Mouse (Mus musculus) adipocyte (in vitro differentiated cells): ENCODE measurements around the gene Gemin7.
"Not testable (repeated sequence)": the region's sequence is repeated elsewhere in the genome, so short reads cannot be mapped to it uniquely, and the experiment has no call there.

ENCODE experiments used
- DNase-seq: peaks from one replicate; pipeline ENCODE4 v3.0.0-alpha.2; 2016; ENCODE audit warnings: low spot score

Gene Gemin7

DNA sequence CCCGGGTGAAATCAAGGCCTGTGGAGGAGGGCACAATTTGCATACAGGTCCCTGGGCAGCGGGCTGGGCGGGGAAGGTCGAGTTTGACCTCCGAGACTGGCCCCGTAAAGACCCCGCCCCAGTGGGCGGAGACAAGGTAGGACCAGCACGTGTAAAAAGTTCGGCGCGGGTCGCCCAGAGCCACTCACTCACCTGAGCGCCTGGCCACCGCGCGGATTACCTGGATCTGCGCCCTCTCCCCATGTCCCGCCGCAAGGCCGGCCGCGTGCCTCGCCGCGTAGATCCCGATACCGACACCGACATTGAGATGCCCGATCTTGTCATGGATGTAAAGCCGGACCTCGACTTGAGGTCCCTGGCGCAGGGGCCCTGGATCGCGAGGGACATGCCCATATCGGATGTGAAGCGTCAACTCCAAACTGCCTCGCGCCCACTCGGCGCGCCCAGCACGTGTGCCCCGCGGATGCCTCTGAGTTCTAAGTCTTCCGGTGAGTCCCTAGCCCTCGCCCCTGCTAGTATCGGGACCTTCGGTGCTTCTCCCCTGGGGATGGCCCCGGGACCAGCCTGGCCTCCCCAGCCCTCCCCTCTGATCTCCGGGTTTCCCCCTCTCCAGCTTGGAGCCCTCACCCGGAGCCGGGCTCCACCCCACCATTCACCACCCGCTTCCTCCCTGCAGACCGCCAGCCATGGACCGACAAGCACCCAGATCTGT lies at the start of gene Gemin7, which contains the start of gene Zfp296:
Gemin7 (minus strand) TSS at position 455 of the 712 bp plus-strand sequence.
Zfp296 (plus strand) TSS at position 147 of the 712 bp plus-strand sequence.
- no peak for DNase-seq

DNA sequence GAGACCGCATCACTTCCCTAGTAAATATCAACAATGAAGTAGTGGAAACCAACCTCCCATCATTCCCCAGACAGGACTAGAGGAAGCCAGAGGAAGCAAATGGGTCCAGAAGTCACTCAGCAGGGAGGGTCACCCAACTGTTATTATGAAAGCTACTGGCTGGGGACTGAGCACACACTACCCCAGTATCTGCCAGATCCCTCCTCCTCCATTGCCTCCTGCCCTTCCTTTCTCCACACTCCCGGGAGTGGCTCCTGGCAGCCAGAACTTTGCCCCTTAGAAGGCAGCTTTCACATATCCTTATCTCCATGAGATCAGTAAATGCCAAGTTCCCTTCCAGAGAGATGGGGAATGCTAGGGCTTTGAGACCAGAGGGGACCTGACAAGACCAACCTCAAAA lies 46.0 kb upstream of the Gemin7 start:
- DNase-seq = peak; percentile 22

DNA sequence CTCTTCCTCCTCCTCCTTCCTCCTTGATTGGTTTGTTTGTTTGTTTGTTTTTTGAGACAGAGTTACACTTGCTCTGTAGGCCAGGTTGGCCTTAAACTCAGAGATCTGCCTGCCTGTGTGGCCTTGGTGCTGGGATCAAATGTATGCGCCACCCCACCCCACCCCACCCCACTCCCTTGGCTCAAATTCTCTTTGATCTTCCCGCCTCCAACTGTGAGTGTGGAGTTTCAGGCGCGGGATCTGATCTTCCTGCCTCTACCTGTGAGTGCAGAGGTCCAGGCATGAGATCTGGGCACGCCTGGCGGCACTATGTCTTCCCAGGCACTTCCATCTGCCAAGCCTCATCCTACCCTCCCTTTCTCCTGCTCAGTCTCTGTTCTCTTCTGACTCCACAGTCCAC lies 44.8 kb upstream of the Gemin7 start:
- no peak for DNase-seq

DNA sequence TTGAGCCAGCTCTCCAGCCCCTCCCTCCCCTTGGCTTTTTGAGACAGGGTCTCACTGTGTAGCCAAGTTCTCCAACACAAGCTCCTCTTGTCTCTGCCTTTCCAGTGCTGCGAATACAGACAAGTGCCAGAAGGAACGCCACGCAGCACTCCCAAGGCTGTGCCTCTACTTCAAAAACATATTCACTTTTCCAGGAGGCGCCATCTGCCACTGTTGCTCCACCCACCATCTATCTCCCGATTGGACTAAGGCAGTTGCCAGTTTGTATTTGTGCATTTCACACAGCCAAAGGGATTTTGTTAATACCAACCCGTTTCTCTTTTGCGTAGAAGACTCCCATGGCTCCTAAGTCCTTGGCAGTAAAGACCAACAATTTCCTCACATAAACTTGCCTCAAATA lies 43.4 kb upstream of the Gemin7 start:
- DNase-seq = no peak

GRCm38 (mm10) chr7:19619004-19619801 lies 41.8 kb upstream of the Gemin7 start:
- peak; percentile 84 for DNase-seq

- DNase-seq = no peak
Measured at GRCm38 (mm10) chr7:19615036-19615577, 37.7 kb upstream of the Gemin7 start.

DNA sequence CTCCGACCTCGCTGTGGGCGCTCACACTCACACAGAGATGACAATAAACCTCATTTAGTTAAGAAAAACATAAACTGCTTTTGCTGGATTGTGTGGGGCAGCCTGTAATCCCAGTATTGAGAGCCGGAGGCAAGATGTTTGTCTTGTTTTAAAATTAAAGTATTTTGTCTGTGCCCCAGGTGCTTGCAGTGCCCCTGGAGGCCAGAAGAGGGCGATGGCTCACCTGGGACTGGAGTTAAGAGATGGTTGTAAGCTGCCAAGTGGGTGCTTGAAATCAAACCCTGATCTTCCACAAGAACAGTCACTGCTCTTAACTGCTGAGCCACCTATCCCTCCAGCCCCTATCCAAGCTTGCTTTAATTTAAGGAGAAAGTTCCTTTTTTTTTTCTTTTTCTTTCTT lies 33.6 kb upstream of the Gemin7 start:
- no peak for DNase-seq

- DNase-seq = peak; percentile 35
Measured at GRCm38 (mm10) chr7:19609641-19610332, 32.4 kb upstream of the Gemin7 start.

DNA sequence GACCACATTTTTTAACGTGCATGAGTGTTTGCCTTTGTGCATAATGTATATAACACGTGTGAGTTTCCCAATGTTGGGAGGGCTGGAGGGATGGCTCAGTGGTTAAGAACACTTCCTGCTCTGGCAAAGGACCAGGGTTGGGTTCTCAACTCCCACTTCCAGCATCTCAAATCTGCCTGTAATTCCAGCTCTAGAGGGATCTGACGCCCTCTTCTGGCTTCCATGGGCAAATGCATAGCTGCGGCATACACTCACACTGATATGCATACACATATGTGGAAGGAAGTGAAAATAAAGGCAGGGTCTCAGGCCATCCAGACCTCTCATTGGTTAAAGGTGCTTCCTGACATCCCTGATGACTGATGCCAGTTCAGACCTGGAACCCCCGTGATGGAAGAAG lies 29.9 kb upstream of the Gemin7 start:
- no peak for DNase-seq

DNA sequence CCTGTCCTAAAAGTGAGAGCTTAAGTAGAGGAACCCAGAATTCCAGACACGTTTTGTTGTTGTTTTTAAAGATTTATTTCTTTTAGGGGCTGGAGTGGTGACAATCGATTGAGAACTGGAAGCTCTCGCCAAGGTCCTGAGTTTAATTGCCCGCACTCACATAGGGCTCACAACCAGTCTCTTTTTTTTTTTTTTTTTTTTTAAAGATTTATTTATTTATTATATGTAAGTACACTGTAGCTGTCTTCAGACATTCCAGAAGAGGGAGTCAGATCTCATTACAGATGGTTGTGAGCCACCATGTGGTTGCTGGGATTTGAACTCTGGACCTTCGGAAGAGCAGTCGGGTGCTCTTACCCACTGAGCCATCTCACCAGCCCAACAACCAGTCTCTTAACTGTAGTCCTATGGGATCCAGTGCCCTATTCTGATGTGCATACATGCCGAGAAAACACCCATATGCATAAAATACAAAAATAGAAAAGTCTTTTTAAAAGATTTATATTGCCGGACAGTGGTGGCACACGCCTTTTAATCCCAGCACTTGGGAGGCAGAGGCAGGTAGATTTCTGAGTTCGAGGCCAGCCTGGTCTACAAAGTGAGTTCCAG lies 27.3 kb upstream of the Gemin7 start:
- not testable (repeated sequence) for DNase-seq

DNA sequence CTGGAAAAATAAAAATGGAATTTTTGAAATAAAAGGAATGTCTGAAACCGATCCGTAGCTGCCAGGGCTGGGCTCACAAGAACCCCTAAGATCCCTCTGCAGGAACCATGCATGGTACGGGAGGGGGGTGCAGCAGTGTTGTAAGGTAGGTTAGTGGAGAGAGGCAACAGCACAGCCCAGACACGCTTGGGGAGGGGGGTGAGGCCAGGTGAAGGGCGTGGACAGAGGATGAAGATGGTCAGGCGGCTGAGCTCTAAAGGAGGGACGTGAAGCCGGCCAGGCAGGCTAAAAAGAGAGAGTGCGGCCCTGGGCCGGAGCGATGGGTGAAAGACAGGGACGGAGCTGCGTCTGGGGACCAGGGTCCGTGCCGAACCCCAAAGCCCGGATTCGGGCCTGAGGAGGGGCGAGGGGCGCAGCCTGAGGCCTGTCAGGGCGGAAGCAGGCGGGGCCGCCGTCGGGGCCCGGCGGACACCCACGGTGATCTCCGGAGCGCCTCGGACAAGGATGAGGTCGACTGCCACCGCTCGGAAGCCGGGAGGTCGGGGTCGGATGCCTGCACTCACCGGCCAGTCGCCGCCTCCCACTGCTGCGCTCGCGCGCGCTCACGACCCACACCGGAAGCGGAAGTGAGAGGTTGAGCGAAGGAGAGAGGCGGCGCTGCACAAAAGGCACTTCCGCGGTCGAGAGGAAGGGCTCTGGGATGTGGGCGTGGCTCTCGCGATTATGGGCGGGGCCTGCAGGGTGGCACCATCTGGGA lies 26.6 kb upstream of the Gemin7 start, which contains the start of gene Clasrp:
Clasrp (minus strand) TSS at position 638 of the 757 bp plus-strand sequence.
- DNase-seq = peak; percentile 96

DNA sequence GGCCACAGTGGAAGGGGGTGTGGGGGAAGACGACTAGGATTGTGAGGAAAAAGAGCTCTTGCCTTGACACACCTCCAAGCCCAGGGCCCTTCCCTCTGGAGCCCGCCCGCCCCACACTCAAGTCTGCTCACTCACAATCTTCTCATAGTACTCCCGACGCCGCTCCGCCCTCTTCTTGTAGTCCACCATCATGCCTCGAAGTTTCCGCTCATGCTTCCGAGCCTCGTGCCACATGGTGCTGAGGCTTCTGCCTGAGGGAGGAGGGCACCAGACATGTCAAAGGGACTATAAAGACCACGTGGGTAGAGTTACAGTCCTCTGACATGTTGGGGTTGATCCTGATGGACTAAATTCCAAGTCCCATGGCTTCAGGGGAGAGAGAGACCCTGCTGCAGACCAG lies 25.7 kb upstream of the Gemin7 start:
- no peak for DNase-seq

- no peak for DNase-seq
Measured at GRCm38 (mm10) chr7:19600562-19600961, 23.2 kb upstream of the Gemin7 start.

DNA sequence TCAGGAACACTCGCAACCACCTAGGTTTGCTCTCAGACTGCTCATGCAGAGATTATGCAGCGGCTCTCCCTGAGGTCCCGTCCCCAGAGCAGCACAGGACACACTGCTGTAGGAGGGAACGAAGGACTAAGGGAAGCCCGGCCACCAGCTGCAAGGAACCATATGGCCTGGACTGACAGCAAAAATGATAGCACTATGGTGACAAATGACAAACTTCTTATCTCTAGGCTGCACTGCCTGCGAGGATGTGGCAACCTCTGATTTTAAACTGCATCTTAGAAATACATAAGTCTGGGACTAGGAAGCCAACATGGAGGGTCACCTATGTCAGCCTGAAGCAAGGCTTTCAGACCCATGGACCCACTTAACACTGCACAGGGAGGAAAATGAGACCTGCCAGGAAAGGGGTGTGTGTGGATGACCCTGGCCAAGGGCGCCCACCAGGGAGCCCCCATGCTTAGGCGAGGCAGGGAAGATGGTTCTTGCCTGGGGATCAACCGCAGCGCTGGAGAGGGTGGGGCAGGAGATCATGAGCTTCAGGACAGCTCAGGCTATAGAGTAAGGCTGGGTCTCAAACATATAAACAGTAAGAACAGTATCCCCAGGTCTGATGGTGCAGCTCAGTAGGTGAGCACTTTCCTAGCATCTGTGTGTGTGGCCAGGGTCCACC lies 15.8 kb upstream of the Gemin7 start:
- no peak for DNase-seq

DNA sequence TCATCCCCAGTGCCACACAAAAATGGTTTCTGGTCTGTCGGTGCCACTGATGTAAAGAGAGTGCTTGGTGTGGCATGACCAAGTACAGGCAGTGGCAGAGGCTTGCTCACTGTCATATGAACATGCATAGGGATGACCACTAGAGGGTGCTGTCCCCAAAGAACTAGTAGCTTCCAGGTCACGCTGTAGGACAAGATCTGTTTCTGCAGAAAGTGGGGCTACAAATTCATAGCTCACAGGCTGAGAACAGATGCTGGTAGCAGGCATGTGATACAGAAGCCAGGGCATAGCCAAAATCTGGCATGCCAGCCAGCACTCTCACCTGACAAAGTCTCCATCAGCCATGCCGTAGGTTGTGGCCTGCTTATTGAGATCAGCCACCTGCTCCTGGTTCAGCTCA lies 12.5 kb upstream of the Gemin7 start:
- DNase-seq = peak; percentile 73

DNA sequence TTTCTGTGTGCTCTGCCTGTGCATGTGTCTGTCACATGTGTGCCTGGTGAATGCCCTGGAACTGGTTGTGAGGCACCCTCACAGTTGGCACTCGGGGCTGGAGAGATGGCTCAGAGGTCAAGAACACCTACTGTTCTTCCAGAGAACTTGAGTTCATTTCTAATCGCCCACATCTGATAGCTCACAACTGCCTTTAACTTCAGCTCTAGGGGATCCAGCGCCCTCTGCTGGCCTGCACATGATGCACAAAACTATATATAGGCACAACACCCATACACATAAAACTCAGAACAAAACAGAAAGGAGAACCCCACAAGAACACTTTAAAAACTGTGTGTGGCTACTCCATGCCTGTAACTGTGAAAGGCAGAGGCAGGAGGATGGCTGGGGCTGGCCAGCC lies 11.8 kb upstream of the Gemin7 start:
- peak; percentile 31 for DNase-seq

DNA sequence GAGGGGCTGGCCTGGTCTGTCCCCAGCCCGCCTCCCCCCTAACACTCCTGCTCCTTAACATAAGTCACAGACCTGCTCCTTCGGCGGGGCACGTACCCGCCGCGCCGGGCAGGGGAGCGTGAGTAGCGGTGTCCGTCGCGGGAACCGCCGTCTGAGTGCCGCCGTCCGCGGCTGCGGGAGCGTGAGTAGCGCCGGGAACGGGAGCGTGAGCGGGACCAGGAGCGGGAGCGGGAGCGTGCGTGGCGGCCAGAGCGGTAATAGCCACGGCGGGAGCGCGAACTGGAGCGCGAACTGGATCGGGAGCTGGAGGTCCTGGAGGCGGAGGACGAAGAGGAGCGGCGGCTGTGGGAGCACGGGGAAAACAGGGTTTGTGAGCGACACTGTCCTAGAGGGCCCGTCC lies 8.9 kb upstream of the Gemin7 start:
- DNase-seq = no peak

DNA sequence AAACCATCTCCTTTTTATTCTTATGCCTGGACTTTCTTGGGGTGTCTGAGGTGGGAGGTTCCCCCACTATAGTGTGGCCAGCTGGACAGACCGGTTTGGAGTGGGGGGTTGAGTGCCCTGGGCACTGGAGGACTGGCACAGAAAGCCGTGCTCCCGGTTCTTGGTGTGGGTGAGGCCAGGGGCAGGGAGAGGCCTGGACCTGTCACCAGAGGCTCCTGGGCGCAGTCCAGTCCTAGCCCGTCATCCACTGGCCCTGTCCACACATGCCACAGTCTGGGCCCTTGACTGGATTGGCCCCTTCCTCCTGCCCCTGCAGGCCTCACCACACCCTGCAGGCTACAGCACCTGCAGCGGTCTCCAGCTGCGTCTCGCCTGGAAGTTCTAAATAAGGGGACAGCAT lies 3.2 kb upstream of the Gemin7 start:
- no peak for DNase-seq

GRCm38 (mm10) chr7:19579751-19580150 lies 2.4 kb upstream of the Gemin7 start:
- no peak for DNase-seq

DNA sequence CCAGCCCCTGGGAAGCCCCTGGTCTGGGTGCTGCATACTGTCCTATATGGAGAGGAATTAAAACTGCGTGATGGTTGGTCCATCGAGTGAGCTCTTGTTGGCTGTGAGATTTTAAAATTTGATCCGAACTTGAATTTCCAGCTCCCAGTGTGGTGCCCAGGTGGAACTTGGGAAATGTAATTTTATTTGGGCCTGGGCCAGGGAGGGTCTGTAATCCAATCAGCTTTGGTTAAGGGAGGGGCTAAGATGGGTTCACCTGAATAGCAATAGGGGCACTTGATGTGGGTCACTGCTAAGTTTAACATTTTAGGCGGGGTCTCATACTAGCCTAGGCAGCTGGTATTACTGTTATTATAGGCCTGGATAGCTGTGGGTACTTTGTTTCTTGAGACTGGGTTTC lies 1.0 kb upstream of the Gemin7 start:
- DNase-seq = no peak
